Mouse (Mus musculus) leukemia stem cell, adult 10-12 weeks (primary cell): ENCODE measurements around the gene Klhdc4. TPM values are rescaled to one million over a fixed set of nuclear protein-coding genes. Genes with fewer than 3 reads are reported as not detected.

Experiments
- polyA plus RNA-seq: library from polyadenylated mRNA; stranded (reverse); fragments of >175 nt; gene quantifications from 2 replicates; pipeline ENCODE4 v1.2.3, GENCODE M21; 2012; ENCODE audit warnings: low replicate concordance

Gene Klhdc4
- polyA plus RNA-seq = 30.3 and 69.6 TPM in 2 replicates

GRCm38 (mm10) chr8:121829048-121829776 lies at the start of gene Klhdc4:
Gene Klhdc4, minus strand, starts transcription at chr8:121829569.

Other genes with a start within 250 kb of the Klhdc4 start
- gene Map1lc3b, start 239.2 kb downstream of the Klhdc4 start, polyA plus RNA-seq = 13.5 and 51.1 TPM in 2 replicates
- 0.78 and 1.0 TPM in 2 replicates for gene Zcchc14, start 176.7 kb downstream of the Klhdc4 start, polyA plus RNA-seq
- not detected in 2 replicates for gene Jph3, start 99.9 kb downstream of the Klhdc4 start, polyA plus RNA-seq
- 65.5 and 486 TPM in 2 replicates for gene Slc7a5, start 78.1 kb upstream of the Klhdc4 start, polyA plus RNA-seq
- not detected in 2 replicates for gene Car5a, start 115.3 kb upstream of the Klhdc4 start, polyA plus RNA-seq
- 39.5 and 42.5 TPM in 2 replicates for gene Banp, start 120.2 kb upstream of the Klhdc4 start, polyA plus RNA-seq